ENCODE assay signal across 8 mouse cellular contexts in the genomic region with DNA sequence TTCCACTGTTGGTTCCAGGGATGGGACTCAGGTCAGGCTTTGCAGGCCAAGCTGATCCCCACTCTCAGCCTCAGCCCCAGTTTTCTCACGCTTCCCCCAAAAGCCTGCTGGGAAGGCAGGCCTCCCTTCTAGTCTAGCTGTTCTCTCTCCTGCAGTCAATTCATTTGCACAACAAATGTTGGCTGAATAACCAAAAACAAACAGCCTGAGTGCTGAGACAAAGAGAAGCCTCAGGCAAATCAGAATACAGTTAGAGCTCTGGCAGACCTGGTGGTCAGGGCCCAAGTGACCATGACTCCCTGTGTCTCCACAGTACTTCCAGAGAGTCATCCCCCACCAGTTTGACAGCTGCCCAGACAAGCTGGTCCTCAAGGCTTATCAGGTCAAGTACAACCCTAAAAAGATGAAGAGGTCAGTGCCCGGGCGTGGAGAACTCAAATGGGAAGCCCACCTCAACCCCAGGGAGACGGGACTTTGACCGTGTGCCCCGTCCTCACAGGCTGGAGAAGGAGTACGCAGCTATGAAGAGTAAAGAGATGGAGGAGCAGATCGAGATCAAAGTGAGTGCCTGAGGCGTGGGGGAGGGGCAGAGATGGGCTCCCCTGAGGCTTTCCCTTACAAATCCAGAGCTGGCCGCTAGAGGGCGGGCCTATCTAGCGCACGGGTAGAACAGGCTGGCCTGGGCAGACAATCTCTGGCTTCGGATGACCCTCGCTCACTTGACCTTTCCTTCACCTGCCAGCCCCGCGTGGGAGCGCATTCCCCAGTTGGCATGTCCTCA. TPM values are rescaled to one million over a fixed set of nuclear protein-coding genes. Genes with fewer than 3 reads are reported as not detected.
A peak's percentile ranks its signal among the peaks of the same experiment; 100 is the strongest.
DNase-seq lines count a peak whose midpoint lies in the region; ATAC-seq lines count a peak whose summit lies in the region.

No protein-coding gene starts in this region.

- H3K27ac ChIP-seq in embryonic facial prominence, embryonic 11.5 days (replicated peaks; ENCODE audit: low read depth, low read length), result no peak overlapping the region
- H3K27ac ChIP-seq in midbrain, embryonic 12.5 days (replicated peaks), result peak overlapping the region; percentile 75

- peak overlapping the region; percentile 19; the same call in 1 of the 2 replicates for H3K4me2 ChIP-seq in embryonic facial prominence, embryonic 11.5 days (ENCODE audit: low read depth, low read length)
- peak overlapping the region; percentile 32 for H3K4me2 ChIP-seq in midbrain, embryonic 12.5 days (replicated peaks)

- intact Hi-C loops in left cerebral cortex, postnatal 4 days (cut with DNase I), result no loop called here

- no peaks in the 10 kb centered on the region; the same call in 1 of the 2 replicates for H3K36me3 ChIP-seq in embryonic facial prominence, embryonic 11.5 days (replicated peaks; ENCODE audit: control insufficient read depth, insufficient read depth, low read depth, low read length)
- H3K36me3 ChIP-seq in midbrain, embryonic 12.5 days, result peaks cover 24% of the 10 kb centered on the region

- H3K9me3 ChIP-seq in embryonic facial prominence, embryonic 11.5 days (replicated peaks; ENCODE audit: control insufficient read depth, low read length), result no peaks in the 10 kb centered on the region
- no peaks in the 10 kb centered on the region for H3K9me3 ChIP-seq in midbrain, embryonic 12.5 days

- H3K27me3 ChIP-seq in embryonic facial prominence, embryonic 11.5 days (ENCODE audit: control insufficient read depth, insufficient read depth, low read length), result no peaks in the 10 kb centered on the region
- no peaks in the 10 kb centered on the region for H3K27me3 ChIP-seq in midbrain, embryonic 12.5 days

- no peak overlapping the region for H3K9ac ChIP-seq in embryonic facial prominence, embryonic 11.5 days (replicated peaks; ENCODE audit: low read length)
- no peak overlapping the region for H3K9ac ChIP-seq in midbrain, embryonic 12.5 days (replicated peaks)

- ATAC-seq in embryonic facial prominence, embryonic 11.5 days (replicated peaks; ENCODE audit: insufficient number of reproducible peaks, low FRiP score, low TSS enrichment, low read depth), result peak; percentile 78; the same call in 1 of the 2 replicates
- peak; percentile 90 for ATAC-seq in midbrain, embryonic 12.5 days (ENCODE audit: low FRiP score, low read depth)

- WGBS in embryonic facial prominence, embryonic 11.5 days, result 6% methylated on average over 18 of the region's 18 CpGs
- WGBS in midbrain, embryonic 12.5 days, result 2% methylated on average over 18 of the region's 18 CpGs

- no peaks in the 10 kb centered on the region for H3K4me1 ChIP-seq in embryonic facial prominence, embryonic 11.5 days (ENCODE audit: control insufficient read depth, insufficient read depth, low read length)
- H3K4me1 ChIP-seq in midbrain, embryonic 12.5 days, result peaks cover 20% of the 10 kb centered on the region

- H3K4me3 ChIP-seq in embryonic facial prominence, embryonic 11.5 days (ENCODE audit: low read depth, low read length), result no peak overlapping the region
- no peak overlapping the region for H3K4me3 ChIP-seq in midbrain, embryonic 12.5 days

- DNase-seq in adrenal gland, postnatal 14 days, result peak; percentile 94
- DNase-seq in embryonic facial prominence, embryonic 11.5 days (ENCODE audit: low spot score), result peak; percentile 85
- DNase-seq in heart, adult 18-20 months, result peak; percentile 82 to 90
- DNase-seq in kidney, adult 11 months, result peak; percentile 84
- DNase-seq in left cerebral cortex, postnatal 4 days, result peak; percentile 92
- peak; percentile 97 for DNase-seq in right cerebral cortex, postnatal 4 days
- peak; percentile 76 for DNase-seq in yolk sac, embryonic 10.5 days (ENCODE audit: low spot score)

RNA-seq across cellular contexts. Expression of a gene that starts 24.3 kb away (rescaled TPM):
- 3.7 and 4.7 TPM in 2 replicates for total RNA-seq in adrenal gland, postnatal 14 days (2021)
- 7.1 and 9.8 TPM in 2 replicates for polyA plus RNA-seq in embryonic facial prominence, embryonic 11.5 days (2014; fragmentation: Nextera tagmentation; extraction: Ambion mirVana)
- under 1 TPM; 0.07 to 0.10 TPM for total RNA-seq in heart, adult 18-20 months (2021)
- total RNA-seq in left cerebral cortex, postnatal 4 days (2021), result 100 to 1,000 TPM; 108 to 109 TPM
- 37.1 and 47.6 TPM in 2 replicates for polyA plus RNA-seq in midbrain, embryonic 12.5 days (2016; fragmentation: Nextera tagmentation; extraction: Ambion mirVana)

RNA-seq across cellular contexts. Expression of a gene that starts 26.6 kb away (rescaled TPM):
- total RNA-seq in adrenal gland, postnatal 14 days (2021), result 29.6 and 34.9 TPM in 2 replicates
- 16.0 and 20.0 TPM in 2 replicates for polyA plus RNA-seq in embryonic facial prominence, embryonic 11.5 days (2014; fragmentation: Nextera tagmentation; extraction: Ambion mirVana)
- total RNA-seq in heart, adult 18-20 months (2021), result 10 to 100 TPM; 24.1 to 26.3 TPM
- total RNA-seq in left cerebral cortex, postnatal 4 days (2021), result 100 to 1,000 TPM; 172 to 174 TPM
- polyA plus RNA-seq in midbrain, embryonic 12.5 days (2016; fragmentation: Nextera tagmentation; extraction: Ambion mirVana), result 60.4 and 64.5 TPM in 2 replicates

RNA-seq across cellular contexts. Expression of a gene that starts 33.6 kb away (rescaled TPM):
- total RNA-seq in adrenal gland, postnatal 14 days (2021), result 12.7 and 16.6 TPM in 2 replicates
- 0.32 and 0.38 TPM in 2 replicates for polyA plus RNA-seq in embryonic facial prominence, embryonic 11.5 days (2014; fragmentation: Nextera tagmentation; extraction: Ambion mirVana)
- 1 to 10 TPM in 1 of 2 experiments, under 1 TPM in 1; 0.21 to 1.3 TPM for total RNA-seq in heart, adult 18-20 months (2021)
- not detected for total RNA-seq in left cerebral cortex, postnatal 4 days (2021)
- 0.13 TPM in 2 replicates for polyA plus RNA-seq in midbrain, embryonic 12.5 days (2016; fragmentation: Nextera tagmentation; extraction: Ambion mirVana)

RNA-seq across cellular contexts. Expression of a gene that starts 45.5 kb away (rescaled TPM):
- total RNA-seq in adrenal gland, postnatal 14 days (2021), result 75.9 and 86.0 TPM in 2 replicates
- polyA plus RNA-seq in embryonic facial prominence, embryonic 11.5 days (2014; fragmentation: Nextera tagmentation; extraction: Ambion mirVana), result 16.7 TPM in 2 replicates
- 10 to 100 TPM; 65.1 to 66.5 TPM for total RNA-seq in heart, adult 18-20 months (2021)
- 10 to 100 TPM; 62.9 to 65.4 TPM for total RNA-seq in left cerebral cortex, postnatal 4 days (2021)
- polyA plus RNA-seq in midbrain, embryonic 12.5 days (2016; fragmentation: Nextera tagmentation; extraction: Ambion mirVana), result 45.1 and 48.4 TPM in 2 replicates

RNA-seq across cellular contexts. Expression of a gene that starts 45.7 kb away (rescaled TPM):
- not detected in 2 replicates for total RNA-seq in adrenal gland, postnatal 14 days (2021)
- 0.53 and 0.67 TPM in 2 replicates for polyA plus RNA-seq in embryonic facial prominence, embryonic 11.5 days (2014; fragmentation: Nextera tagmentation; extraction: Ambion mirVana)
- under 1 TPM in 1 of 2 experiments, not detected in 1; 0.31 TPM for total RNA-seq in heart, adult 18-20 months (2021)
- under 1 TPM in 1 of 2 experiments, not detected in 1; 0.74 TPM for total RNA-seq in left cerebral cortex, postnatal 4 days (2021)
- polyA plus RNA-seq in midbrain, embryonic 12.5 days (2016; fragmentation: Nextera tagmentation; extraction: Ambion mirVana), result 1.5 and 1.6 TPM in 2 replicates

Comparison
In these comparisons a context has a peak if more than half of its experiments do, and no peak if none do; other contexts are left out.
1. RNA of a gene that starts 24.3 kb away (total RNA-seq): 108 to 109 TPM in left cerebral cortex, postnatal 4 days; 3.7 to 4.7 TPM in adrenal gland, postnatal 14 days and 0.07 to 0.10 TPM in heart, adult 18-20 months; every median in the first group is over 10 times any median in the second.
2. Peak in every context shown above with its lines, with median percentiles within 50 percentile points of each other: DNase-seq.